Mouse (Mus musculus) retina, postnatal 7 days (tissue): Measurements from ENCODE around the gene Stard3.

Experiments
- DNase-seq: peaks from one replicate; pipeline ENCODE4 v3.0.0-alpha.2; 2012; ENCODE audit warnings: low read depth, low spot score

Stard3 gene

DNA sequence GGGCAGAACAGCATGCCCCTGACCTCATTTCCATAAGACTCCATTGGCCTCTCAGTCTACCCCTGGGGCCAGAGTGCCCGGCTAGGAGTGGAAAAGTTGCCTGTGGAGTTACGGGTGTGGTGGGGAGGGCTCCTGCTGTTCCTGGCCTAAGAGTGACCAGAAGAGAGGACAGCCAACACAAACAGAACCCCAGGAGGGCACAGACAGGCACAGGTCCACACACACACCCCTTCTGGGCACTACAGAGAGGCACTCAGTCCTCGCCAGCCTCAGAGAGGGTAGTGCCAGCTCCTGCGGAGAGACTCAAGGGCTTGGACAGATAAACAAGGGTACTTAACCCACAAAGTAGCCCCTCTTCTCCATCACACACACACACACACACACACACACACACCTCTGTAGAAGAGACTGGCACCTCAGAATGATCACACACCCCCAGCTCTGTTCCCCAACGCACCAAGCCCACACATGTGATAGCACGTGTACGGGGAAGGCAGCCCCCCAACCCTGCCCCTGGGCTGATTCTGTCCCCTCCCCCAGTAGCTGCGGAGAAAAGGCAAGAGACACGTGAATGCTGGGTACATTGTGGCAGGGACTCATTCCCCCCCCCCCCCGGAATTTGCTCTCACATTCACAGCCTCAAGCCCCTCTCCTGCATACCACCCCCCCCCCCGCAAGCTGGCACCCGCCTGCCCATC lies 10.6 kb upstream of the Stard3 start:
- no peak for DNase-seq

DNA sequence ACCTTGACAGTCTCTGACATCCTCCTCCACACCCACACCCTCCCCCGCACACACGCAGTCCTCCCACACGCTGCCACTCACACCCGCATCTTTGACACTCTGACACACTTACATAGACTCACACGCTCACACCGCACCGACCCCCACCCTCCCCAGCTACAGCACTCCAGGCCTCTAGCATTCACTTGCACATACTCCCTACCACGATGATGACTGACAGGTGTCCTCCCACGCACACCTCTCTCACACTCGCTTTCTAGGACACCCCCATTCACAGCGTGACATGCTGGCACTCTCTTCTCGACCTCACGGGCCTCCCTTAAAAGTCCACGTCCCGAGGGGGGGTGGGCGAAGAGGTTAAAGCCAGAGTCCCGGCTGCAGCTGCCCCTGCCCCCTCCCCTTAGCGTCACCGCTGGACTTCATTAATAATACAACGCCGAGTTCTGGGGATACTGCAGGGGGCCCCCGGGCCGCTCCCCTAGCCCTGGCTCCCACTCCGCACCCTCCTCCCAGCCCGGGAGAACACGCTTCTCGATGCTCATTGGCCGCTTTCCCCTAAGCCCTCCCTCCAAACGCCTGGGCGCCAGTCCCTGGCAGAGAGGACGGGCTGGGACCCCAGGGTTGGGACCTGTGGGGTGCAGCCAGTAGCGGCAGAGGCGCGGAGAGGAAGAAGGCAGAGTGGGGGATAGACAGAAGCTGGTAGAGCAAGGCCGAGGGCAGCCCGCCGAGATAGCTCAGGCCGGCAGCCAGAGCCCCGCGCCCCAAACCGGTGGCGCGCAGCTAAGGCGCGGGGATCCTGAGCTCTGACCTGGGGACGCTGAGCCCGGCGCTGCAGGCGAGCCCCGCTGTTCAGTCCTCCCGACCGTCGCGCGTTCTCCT lies 9.8 kb upstream of the Stard3 start, which contains the start of gene Ppp1r1b:
Ppp1r1b (plus strand) TSS at position 322 of the 879 bp plus-strand sequence.
- no peak for DNase-seq

DNA sequence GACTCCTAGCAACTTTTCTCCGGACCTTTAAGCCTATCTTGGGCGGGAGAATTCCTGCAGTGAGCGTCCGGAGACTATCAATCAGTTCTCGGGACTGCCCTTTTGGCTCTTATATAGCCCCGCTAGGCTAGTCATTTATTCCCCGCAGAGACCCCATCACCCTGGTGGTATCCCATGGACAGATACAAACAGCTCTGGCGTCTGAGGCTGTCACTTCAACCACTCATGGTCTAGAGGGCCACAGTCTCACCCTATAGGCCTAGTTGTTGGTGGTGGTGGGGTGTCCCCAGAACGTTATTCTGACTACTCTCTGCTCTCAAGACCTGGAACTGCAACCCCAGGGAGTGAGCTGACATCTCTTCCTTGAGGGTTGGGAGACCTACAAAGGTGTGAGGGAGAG lies 8.9 kb upstream of the Stard3 start:
- no peak for DNase-seq

DNA sequence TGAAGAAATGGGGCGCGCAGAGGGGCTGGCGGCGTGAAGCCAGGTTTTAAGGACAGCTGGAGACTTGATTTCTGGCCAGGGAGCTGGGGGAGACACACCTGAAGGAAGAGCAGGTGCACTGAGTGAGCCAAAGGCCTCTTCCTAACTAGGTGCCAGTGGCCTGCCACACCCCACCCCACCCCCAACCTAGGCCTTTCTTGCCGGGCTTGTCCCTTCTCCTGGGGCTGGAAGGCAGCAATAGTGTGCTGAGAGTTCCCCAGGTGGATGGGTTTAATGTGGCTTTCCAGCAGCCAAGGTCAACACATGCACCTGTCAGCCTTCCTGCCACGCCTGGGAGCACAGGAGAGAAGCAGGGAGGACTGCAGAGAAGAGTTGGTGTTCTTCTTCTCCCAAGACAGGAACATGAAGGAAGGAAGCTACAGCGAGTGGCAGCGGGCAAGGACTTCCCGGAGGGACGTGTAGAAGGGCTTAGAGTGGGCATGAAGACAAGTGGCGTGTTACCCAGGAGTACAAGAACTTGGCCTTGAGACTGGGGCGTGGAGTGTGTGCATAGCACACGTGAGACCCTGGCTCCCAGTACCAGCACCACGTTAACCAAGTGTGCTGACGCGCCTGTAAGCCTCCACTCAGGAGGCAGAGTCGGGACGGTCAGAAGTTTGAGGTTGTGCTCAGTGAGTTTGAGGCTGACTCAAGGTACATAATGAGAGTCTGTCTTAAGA lies 5.7 kb upstream of the Stard3 start:
- DNase-seq: no peak

DNA sequence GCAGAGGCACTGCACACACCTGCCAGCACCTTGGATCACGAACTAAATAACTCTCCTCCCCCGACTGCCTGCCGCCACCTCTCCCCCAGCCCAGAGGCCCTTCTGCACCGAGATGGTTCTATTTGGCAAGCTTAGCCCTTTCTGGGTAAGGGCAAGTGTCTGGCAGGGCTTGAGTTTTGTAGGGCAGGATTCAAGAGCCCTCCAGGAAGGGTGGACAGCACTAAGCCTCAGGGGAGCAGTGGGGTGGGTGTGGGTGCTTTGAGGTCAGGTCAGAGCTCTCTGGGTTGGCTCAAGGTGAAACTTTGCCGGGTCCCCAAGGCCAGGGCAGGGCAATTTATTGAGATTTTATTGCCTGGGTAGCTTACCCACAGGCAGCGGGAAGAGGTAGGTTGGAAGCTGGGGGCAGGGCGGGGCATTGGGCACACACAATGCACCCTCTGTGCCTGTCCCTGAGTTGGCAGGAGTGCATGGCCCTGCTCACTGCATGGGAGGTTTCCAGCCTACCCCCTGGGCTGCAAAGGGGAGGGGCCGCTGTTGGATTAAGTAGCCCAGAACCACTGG lies 4.4 kb upstream of the Stard3 start:
- no peak for DNase-seq

DNA sequence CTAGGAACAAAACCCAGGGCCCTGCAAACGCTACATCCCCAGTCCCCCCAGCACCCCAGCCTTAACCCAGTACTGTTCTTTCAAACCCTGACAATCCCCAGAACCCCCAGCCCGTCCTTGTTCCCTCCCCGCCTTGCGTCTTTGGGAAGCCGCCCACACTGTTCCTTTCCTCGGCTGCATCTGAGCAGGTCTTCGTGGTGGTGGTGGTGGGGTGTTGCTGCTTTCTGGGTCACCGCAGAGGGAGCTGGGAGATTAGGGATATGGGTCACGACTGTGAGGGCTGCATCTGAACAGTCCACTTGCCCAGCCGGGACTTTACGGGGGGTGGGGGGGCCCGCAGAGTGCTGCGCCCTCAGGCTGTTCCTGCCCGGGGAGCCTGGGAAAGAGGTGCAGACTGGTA lies 3.7 kb upstream of the Stard3 start:
- no peak for DNase-seq

DNA sequence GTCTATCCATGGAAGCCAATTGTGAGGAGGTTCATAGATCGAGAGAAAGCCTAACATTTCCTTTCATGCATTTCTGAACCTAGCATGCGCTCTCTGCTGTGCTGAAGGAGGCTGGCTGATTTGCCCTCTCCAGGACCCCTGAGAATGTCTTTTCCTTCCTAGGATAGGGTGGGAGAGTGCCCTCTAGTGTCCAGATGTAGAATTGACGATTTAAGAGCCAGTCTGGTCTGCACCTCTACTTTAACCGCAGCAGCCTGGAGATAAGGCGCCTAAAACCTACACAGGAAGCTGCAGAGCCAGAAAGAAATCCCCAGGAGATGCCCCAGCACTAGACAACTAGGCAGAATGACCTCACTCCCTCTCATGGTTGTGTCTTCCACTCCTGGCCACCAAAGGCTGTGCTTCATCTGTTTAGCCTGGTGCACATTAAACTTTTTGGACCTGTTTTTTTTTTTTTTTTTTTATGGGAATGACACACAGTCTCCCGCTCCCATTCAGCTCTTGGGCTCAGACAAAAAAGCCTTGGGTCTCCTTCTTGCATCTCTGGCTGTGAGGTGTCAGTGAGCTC lies 2.4 kb upstream of the Stard3 start:
- DNase-seq: peak; percentile 65

- no peak for DNase-seq
Observed at GRCm38 (mm10) chr11:98356625-98357394, 1.4 kb upstream of the Stard3 start.

- no peak for DNase-seq
Observed at GRCm38 (mm10) chr11:98357396-98358160, 590 bp upstream of the Stard3 start.

DNA sequence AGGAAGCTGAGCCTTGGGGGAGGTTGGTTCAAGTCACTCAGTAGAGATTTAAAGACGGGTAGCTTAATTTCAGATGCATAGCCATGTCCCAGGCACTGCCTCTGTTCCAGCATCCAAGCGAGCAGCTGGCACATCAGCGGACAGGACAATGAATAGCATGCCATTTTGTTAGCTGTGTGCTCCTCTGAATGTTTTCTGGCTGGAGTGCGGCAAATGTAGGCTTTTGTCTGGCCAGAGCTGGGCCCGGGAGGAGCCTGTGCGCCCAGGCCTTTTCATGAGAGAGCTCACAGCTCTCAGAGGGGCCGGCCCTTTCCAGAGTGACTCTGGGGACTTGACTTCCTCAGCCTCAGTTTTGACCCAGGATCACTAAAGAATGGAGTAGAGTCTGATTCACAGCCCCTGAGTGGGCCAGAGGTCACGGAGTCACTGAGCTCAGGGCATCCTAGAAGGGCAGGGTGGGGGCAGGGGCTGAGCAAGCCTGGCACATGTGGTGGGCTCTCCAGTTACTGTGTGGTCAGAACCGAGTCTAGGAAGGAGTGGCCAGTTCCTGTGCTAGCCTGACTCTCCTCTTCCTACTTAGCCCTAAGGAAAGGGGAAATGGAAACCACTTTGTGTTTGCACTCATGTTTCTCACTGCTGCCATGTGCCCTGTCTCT lies 2.8 kb downstream of the Stard3 start:
- DNase-seq: no peak

DNA sequence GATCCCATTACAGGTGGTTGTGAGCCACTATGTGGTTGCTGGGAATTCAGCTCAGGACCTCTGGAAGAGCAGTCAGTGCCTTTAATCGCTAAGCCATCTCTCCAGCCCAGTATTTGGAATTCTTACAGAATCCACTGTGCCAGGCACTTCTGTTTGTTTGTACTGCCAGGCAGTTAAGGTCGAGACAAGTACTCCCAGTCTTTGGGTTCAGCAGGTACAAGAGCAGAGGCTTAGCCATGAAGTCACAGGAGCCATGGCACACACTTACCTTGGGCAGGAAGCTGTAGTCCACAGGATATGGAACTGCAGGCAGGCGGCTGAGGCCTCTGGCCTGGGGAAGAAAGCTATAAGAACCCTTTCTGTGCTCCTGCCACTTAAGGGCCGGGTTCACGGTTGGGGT lies 5.6 kb downstream of the Stard3 start:
- DNase-seq: no peak

GRCm38 (mm10) chr11:98364410-98364809 lies 6.2 kb downstream of the Stard3 start:
- no peak for DNase-seq

DNA sequence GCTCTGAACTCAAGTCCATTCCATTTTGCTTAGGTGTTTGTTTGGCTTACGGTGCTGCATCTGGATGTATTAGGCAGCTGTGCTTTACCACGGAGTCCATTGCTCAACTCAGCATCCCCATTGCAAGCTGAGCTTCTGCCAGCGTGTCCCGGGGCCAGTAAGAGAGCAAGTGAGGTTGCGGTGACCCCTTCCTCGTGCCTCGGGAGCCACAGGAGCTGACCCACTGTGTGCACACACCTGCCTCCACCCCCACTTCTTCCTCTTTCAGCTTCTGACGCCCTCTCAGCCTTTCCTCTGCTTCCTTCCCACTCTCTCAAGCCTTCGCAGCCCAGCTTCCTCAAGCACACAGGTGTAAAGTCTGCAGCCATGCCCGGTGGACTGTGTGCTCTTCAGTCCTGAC lies 8.1 kb downstream of the Stard3 start:
- DNase-seq: no peak

- no peak for DNase-seq
Observed at GRCm38 (mm10) chr11:98367171-98367862, 9.1 kb downstream of the Stard3 start.

- no peak for DNase-seq
Observed at GRCm38 (mm10) chr11:98367863-98368186, 9.7 kb downstream of the Stard3 start.

DNA sequence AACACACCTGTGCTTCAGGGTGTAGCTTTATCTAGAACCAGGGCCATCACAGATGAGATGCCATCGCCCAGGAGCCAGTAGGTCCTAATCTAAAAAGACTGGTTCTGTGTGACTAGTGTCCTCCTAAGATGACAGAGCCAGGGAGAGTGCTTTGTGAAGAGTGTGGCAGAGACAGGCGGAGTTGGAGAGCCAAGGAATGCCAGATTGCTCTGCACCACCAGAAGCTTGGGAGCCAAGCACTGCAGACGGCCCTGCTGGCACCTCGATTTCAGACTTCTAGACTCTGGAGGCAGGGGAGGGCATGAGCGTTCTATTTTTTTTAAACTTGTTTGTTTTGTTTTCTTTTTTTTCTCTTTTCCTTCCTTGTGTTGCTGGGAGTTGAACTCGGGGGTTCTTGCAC lies 11.2 kb downstream of the Stard3 start:
- no peak for DNase-seq

- DNase-seq: no peak
Observed at GRCm38 (mm10) chr11:98370588-98370987, 12.4 kb downstream of the Stard3 start.

DNA sequence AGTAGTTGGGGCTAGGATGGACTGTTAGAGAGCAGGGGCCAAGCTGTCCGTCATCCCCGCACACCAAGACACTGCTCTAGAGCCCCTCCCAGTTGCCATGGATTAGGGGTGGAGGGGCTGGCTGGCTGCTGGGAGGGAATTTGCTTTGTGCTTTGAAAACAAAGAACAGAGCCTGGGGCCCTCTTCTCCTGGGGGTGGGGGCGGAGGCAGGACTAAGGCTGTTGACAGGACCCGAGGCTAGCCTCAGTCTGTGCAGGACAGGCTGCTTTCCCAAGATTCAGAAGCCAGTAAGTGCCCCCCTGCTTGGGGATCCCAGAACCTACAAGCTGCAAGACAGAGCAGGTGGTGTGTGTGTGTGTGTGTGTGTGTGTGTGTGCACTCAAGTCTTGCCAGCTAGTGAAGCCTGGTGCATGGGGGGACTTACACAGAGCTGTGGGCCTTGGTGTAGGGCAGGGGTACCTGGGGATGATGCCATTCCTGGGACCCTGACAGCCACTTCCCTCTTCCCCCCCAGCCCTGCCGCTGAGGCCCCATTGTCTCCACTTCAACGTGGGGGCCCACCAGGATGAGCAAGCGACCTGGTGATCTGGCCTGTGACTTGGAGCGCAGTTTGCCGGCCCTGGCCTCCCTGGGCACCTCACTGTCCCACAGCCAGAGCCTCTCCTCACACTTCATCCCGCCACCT lies 13.5 kb downstream of the Stard3 start:
- DNase-seq: no peak

- DNase-seq: peak; percentile 64
Observed at GRCm38 (mm10) chr11:98372406-98372805, 14.2 kb downstream of the Stard3 start.
